Mouse (Mus musculus) adrenal gland, adult (tissue): ENCODE measurements around the gene Daglb.
"Not testable (repeated sequence)": the region's sequence is repeated elsewhere in the genome, so short reads cannot be mapped to it uniquely, and the experiment has no call there.

Experiments used
- DNase-seq, 2 experiments: peaks; one replicate each; pipeline ENCODE4 v3.0.0; 2022 to 2023; ENCODE audit warnings: low spot score in 1 of 2; ENCODE audit not compliant: inconsistent age in 2 of 2

Daglb gene

GRCm38 (mm10) chr5:143484955-143485354 is 20.6 kb downstream of the Daglb start:
- no peak for DNase-seq

- no peak for DNase-seq
Observed at GRCm38 (mm10) chr5:143487193-143487592, 22.8 kb downstream of the Daglb start.

DNA sequence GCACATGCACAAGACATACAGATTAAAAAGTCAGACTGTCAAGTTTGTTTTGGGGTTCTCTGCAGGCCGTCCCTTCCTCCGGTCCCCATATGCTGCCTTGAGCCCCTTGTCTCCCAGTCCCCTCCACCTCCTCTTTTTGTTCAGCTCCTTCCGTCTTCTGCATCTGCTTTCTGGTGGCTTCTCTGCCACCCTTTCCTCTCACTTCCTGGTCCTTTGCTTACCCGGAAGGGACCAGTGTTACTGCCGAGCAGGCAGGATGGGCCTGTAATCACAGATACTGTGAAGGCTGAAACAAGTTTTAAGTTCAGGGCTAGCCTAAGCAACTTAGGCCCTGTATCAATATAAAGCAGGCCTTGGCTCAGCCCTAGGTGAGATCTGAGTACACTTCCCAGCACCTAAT is 23.6 kb downstream of the Daglb start:
- DNase-seq = no peak

DNA sequence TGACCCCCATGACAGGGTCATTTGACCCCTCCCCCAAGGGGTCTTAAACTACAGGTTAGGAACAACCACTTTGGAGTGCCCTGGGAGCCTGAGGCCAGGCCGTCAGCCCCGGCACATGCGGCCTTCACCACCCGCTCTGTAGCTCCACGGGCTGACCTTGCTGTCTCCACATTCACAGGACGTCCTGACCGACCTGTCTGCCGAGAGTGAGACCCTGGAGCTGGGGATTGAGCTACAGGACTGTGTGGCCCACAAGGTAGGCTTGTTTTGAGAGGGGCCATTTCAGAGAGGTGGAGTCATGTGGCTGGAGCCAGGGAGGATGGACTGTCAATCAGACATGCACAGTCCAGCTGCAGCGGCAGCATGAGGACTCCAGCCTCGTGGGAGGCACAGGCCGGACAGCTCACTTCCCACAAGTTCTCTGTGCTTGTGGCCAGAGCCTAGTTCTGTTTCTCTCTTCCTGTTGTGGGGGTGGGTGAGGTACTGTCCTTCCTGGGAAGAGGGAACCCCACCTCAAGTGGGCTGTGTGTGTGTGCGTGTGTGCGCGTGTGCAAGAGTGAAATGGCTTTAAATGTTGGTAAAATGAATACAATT is 25.5 kb downstream of the Daglb start:
- peak; percentile 29 to 56 for DNase-seq

DNA sequence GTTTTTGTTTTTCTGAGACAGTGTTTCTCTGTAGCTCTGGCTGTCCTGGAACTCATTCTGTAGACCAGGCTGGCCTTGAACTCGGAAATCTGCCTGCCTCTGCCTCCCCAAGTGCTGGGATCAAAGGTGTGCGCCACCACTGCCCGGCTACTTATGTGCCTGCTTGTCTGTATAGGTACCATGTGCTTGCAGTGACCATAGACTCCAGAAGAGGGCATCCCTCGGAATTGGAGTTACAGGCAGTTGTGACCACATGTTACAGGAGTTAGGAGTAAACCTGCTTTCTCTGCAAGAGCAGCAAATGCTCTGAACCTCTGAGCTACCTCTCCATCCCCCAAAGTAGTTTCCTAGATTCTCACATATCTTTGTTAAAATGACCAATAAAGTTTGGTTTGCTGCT is 27.4 kb downstream of the Daglb start:
- DNase-seq = no peak

DNA sequence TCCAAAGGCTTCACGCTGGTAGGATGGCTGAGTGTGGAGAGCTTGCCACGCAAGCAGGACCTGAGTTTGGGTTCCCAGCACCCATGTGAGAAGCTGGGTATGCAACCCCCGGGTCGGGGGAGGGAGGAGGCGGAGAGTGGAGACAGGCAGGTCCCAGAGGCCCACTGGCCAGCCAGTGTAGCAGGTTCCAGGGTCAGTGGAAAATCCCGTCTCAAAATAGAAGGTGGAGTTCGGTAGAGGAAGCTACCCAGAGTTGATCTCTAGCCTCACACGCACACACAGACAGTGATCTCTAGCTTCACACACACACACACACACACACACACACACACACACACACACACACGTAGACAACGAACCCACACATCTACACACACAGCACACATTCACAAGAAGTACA is 28.8 kb downstream of the Daglb start:
- no peak for DNase-seq

- DNase-seq = no peak
Observed at GRCm38 (mm10) chr5:143495708-143496107, 31.3 kb downstream of the Daglb start.

DNA sequence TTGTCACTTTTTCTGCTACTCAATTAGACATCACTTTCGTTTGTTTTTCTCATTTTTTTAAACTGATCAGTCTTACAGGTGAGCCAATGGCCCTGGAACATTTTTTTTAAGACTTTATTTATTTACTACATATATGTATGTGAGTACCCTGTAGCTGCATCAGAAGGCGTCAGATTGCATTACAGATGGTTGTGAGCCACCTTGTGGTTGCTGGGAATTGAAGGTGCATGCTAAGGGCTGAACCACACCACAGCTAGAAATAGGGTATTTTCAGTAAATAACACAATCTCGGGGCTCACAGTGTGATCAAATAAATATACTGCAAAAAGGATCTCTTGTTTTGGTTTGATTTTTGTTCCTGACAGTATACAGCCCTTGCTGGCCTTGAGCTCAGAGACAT is 33.1 kb downstream of the Daglb start:
- no peak for DNase-seq

GRCm38 (mm10) chr5:143499197-143499596 is 34.8 kb downstream of the Daglb start:
- DNase-seq = no peak

DNA sequence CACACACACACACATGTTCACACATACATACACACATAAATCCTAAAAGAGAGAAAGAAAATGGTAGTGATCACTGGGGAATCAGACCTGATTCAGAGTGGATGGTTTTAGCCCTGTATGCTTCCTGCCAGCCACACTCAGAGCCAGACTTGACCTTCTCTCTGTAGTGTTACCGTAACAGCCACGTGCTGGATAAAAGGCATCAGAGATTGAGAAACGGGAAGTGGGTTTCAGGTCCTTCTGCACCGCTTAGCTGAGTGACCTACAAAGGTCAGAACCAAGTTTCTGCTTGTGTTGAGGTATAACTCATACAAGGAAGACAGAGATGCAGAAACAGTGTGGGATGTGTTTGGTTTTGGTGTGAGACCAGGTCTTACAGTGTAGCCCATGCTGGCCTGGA is 35.3 kb downstream of the Daglb start:
- no peak for DNase-seq

DNA sequence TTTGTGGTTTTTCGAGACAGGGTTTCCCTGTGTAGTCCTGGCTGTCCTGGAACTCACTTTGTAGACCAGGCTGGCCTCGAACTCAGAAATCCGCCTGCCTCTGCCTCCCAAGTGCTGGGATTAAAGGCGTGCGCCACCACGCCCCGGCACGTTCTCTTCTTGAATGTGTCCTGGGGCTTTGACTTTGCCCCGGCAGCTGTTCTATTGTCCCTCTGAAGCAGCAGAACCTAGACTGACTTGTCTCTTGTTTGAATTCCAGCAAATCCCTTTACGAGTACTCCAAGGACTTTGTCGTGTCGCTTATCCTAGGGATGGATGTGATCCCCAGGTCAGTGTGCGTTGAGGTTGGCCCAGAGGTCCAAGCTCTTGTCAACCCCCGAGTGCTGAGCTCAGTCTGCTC is 36.3 kb downstream of the Daglb start:
- DNase-seq = not testable (repeated sequence)

GRCm38 (mm10) chr5:143501140-143501539 is 36.8 kb downstream of the Daglb start:
- DNase-seq = no peak

DNA sequence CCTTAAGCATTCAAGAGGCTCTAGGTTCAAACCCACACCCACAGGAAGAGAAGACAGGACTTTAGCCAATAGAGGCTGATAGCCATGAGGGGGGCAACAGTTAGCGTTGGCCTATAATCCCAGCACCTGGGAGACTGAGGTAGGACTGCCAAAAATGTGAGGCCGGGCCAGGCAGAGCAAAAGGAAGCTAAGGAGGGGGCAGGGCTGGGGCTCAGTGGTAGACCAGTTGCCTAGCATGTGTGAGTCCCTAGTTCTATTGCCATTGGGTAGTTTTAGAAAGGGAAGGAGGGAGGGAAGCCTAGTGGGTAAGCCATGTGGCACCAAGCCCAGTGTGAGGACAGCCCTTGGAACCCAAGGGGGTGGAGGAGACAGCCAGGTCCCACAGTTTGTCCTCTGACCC is 37.3 kb downstream of the Daglb start:
- no peak for DNase-seq

- DNase-seq = no peak
Observed at GRCm38 (mm10) chr5:143502899-143503557, 38.6 kb downstream of the Daglb start.

- DNase-seq = no peak
Observed at GRCm38 (mm10) chr5:143503740-143504139, 39.4 kb downstream of the Daglb start.

- DNase-seq = peak in 1 of 2 experiments; percentile 65
Observed at GRCm38 (mm10) chr5:143504453-143504852, 40.1 kb downstream of the Daglb start.

DNA sequence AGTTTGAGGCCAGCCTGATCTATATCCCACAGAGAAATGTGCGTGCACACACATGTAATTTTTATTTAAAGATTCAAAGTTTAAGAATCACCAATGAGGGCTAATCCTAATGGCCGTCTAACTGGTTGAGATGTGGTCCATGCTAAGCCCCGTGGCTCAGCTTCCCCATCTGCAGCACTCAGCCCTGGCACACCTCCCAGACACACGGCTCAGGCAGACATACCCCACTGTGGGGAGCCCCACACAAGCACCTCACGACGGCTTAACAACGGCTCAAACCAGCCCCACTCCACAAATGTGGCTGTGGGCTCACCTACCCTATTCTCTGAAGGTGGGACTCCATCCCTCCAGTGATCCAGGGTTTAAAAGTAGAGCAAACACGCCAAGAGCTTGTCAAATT is 40.7 kb downstream of the Daglb start:
- DNase-seq = no peak

- DNase-seq = no peak
Observed at GRCm38 (mm10) chr5:143505545-143505944, 41.2 kb downstream of the Daglb start.

- no peak for DNase-seq
Observed at GRCm38 (mm10) chr5:143509294-143509693, 44.9 kb downstream of the Daglb start.

DNA sequence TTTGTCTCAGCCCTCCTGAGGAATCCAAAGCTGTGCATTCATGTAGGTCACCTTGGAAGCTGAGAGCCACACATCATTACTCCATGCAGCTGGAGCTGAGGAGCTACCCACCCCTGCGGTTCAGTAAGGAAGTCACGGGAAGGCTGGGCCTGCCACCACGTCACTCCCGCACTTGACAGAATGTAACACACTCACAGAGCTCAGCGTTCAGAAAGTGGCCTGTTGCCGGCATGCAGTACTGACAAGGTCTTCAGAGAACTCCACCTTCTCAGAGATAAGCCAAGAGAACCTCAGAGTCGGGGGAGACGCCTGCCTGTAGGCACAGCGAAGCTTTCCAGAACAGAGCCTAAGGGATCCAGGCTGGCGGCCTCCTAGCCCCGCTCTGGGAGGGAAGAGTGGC is 45.4 kb downstream of the Daglb start:
- DNase-seq = no peak

- no peak for DNase-seq
Observed at GRCm38 (mm10) chr5:143511577-143511976, 47.2 kb downstream of the Daglb start.

GRCm38 (mm10) chr5:143512305-143512704 is 47.9 kb downstream of the Daglb start:
- no peak for DNase-seq

- no peak for DNase-seq
Observed at GRCm38 (mm10) chr5:143514878-143515277, 50.5 kb downstream of the Daglb start.
